Comparison of ENCODE assay signal across 19 mouse cellular contexts in the genomic region with DNA sequence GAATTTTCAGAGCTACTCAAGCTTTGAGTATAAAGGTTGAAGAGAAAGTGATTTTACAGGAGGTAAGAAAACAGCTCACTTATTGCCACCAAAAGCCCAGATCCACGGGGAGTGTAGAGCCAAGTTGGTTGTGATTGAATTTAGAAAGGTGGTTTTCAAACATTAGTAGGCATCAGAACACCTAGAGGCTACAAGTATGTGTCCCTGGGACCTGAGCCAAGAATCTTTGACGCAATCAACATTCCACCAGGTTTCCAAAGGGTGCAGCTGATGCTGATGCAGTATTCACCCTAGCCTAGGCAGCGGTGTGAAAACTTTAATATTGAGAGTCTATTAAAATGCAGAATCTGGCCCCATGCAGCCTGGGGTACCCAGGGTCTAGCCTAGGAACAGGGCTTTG. TPM values are rescaled to one million over a fixed set of nuclear protein-coding genes. Genes with fewer than 3 reads are reported as not detected.
A peak's percentile ranks its signal among the peaks of the same experiment; 100 is the strongest.
DNase-seq lines count a peak whose midpoint lies in the region; ATAC-seq and TF ChIP-seq lines count a peak whose summit lies in the region.
"Had no signal": no experiment of that assay in that cellular context is flagged by ENCODE, and none has a peak within 500 bp of the region (broad histone marks: within the 10 kb centered on the region; RNA-seq: fewer than 3 reads in every experiment).

No protein-coding gene starts in this region.

- no peak overlapping the region for H3K4me2 ChIP-seq in lung, embryonic 14.5 days
- H3K4me2 ChIP-seq in heart, embryonic 11.5 days: no peak overlapping the region
- H3K4me2 ChIP-seq: embryonic facial prominence, embryonic 12.5 days; forebrain, embryonic 13.5 days; midbrain, embryonic 13.5 days had no signal

- H3K9me3 ChIP-seq in lung, embryonic 14.5 days (ENCODE audit: low read depth, low read length): no peaks in the 10 kb centered on the region
- H3K9me3 ChIP-seq in heart, embryonic 11.5 days (replicated peaks; ENCODE audit: control insufficient read depth, low read length): no peaks in the 10 kb centered on the region
- H3K9me3 ChIP-seq: embryonic facial prominence, embryonic 12.5 days; forebrain, embryonic 13.5 days; midbrain, embryonic 13.5 days had no signal

- no peaks in the 10 kb centered on the region for H3K36me3 ChIP-seq in lung, embryonic 14.5 days (ENCODE audit: insufficient read depth)
- no peaks in the 10 kb centered on the region for H3K36me3 ChIP-seq in heart, embryonic 11.5 days (ENCODE audit: control insufficient read depth, insufficient read depth, low read length)
- H3K36me3 ChIP-seq: embryonic facial prominence, embryonic 12.5 days; G1E; midbrain, embryonic 13.5 days had no signal

- H3K27ac ChIP-seq in lung, embryonic 14.5 days (ENCODE audit: low read depth): no peak overlapping the region
- H3K27ac ChIP-seq in heart, embryonic 11.5 days (ENCODE audit: low read depth, low read length): no peak overlapping the region
- H3K27ac ChIP-seq: embryonic facial prominence, embryonic 12.5 days; forebrain, embryonic 13.5 days; liver, embryonic 14.5 days; midbrain, embryonic 13.5 days had no signal

- H3K9ac ChIP-seq in lung, embryonic 14.5 days: no peak overlapping the region
- H3K9ac ChIP-seq in heart, embryonic 11.5 days (ENCODE audit: low read depth, low read length): no peak overlapping the region
- H3K9ac ChIP-seq: embryonic facial prominence, embryonic 12.5 days; forebrain, embryonic 13.5 days; liver, embryonic 14.5 days; midbrain, embryonic 13.5 days had no signal

- 57% methylated on average over 3 of the region's 3 CpGs for WGBS in lung, embryonic 14.5 days
- 61% methylated on average over 3 of the region's 3 CpGs for WGBS in heart, embryonic 11.5 days (ENCODE audit: insufficient replicate concordance)

- H3K4me1 ChIP-seq in lung, embryonic 14.5 days (ENCODE audit: insufficient read depth): no peaks in the 10 kb centered on the region
- 0 out of 2 replicates have a peak, but pooled peaks cover 3% of the 10 kb centered on the region for H3K4me1 ChIP-seq in heart, embryonic 11.5 days (ENCODE audit: control insufficient read depth, insufficient read depth, low read length)
- H3K4me1 ChIP-seq: embryonic facial prominence, embryonic 12.5 days had no signal

- no peak overlapping the region for H3K4me3 ChIP-seq in lung, embryonic 14.5 days (ENCODE audit: low read depth, low read length)
- no peak overlapping the region for H3K4me3 ChIP-seq in heart, embryonic 11.5 days (ENCODE audit: low read depth, low read length)
- H3K4me3 ChIP-seq: embryonic facial prominence, embryonic 12.5 days; erythroblast, embryonic 14.5 days; forebrain, embryonic 13.5 days; midbrain, embryonic 13.5 days had no signal

- TF ChIP-seq CTCF in lung, embryonic 14.5 days (IDR thresholded peaks at IDR 0.05; ENCODE audit: low read depth): no peak

- DNase-seq in adrenal gland, postnatal 14 days: peak; percentile 29
- DNase-seq in adrenal gland, postnatal 25 days: no peak
- DNase-seq in urinary bladder, postnatal 14 days (ENCODE audit: low spot score): peak; percentile 7
- DNase-seq in urinary bladder, postnatal 25 days (ENCODE audit: low spot score): no peak
- DNase-seq in lung, embryonic 14.5 days: peak; percentile 45
- DNase-seq in lung, postnatal 4 days: peak; percentile 46 to 64
- DNase-seq in neural tube, embryonic 10.5 days (ENCODE audit: extremely low spot score, low spot score): no peak
- DNase-seq: cerebellum, adult 9-10 months; right cerebral cortex, postnatal 25 days; thymus, adult 2 months had no signal

- no peaks in the 10 kb centered on the region for H3K27me3 ChIP-seq in lung, embryonic 14.5 days (ENCODE audit: insufficient read depth, low read length)
- H3K27me3 ChIP-seq in heart, embryonic 11.5 days (ENCODE audit: control insufficient read depth, insufficient read depth, low read length): no peaks in the 10 kb centered on the region
- H3K27me3 ChIP-seq: embryonic facial prominence, embryonic 12.5 days; forebrain, embryonic 13.5 days; midbrain, embryonic 13.5 days had no signal

- ATAC-seq in lung, embryonic 14.5 days (ENCODE audit: insufficient read depth): no peak
- no peak for ATAC-seq in heart, embryonic 11.5 days (replicated peaks; ENCODE audit: insufficient number of reproducible peaks, low FRiP score, low TSS enrichment)
- ATAC-seq: forebrain, embryonic 13.5 days; midbrain, embryonic 13.5 days had no signal

RNA-seq across cellular contexts. Expression of a gene that starts 28.0 kb away (rescaled TPM):
- 99.4 and 116 TPM in 2 replicates for total RNA-seq in adrenal gland, postnatal 14 days (2021)
- 211 and 224 TPM in 2 replicates for total RNA-seq in adrenal gland, postnatal 25 days (2021)
- polyA plus RNA-seq in lung, embryonic 14.5 days (2014; fragmentation: Nextera tagmentation; extraction: Ambion mirVana): 0.26 and 0.53 TPM in 2 replicates
- 0.06 and 0.26 TPM in 2 replicates for polyA plus RNA-seq in heart, embryonic 11.5 days (2014; fragmentation: Nextera tagmentation; extraction: Ambion mirVana)
- total RNA-seq: common myeloid progenitor, adult 5-6 weeks had no signal
- polyA plus RNA-seq: G1E; limb, embryonic 11.5 days had no signal

Comparison
In these comparisons a context has a peak if more than half of its experiments do, and no peak if none do; other contexts are left out.
1. DNase-seq: peak in adrenal gland, postnatal 14 days (single experiment), urinary bladder, postnatal 14 days (single experiment), lung, embryonic 14.5 days (single experiment) and lung, postnatal 4 days (2 of 2); none in adrenal gland, postnatal 25 days (single experiment), urinary bladder, postnatal 25 days (single experiment) and neural tube, embryonic 10.5 days (single experiment).